Mouse (Mus musculus): ENCODE measurements at regions not wholly inside any gene's neighbourhood (a gene's known extent, or its start where the extent isn't known, plus 50 kb on each side); places are given as distances from the start of the nearest gene placed in this dataset.
A peak's percentile ranks its signal among the peaks of the same experiment; 100 is the strongest.

DNA sequence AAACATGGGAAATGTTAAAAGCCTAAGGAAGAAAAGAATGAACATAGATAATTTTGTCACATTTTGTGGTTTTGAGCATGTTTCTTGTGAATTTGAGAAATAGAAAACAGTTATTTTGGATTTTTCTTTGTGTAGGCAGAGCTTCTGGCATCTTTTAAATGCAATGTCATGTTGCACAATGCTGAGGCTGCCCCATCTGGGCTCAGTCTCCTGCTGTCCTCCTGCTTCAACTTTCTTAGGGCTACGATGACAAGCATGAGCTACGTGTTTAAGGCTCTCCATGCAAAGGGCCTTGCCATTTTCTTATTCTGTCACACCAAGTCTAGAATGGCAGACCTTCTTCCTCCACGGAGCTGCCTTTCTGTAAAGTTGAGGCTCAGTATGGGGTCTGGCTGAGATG lies 1141.6 kb upstream of the A1bg start:
- DNase-seq = no peak

DNA sequence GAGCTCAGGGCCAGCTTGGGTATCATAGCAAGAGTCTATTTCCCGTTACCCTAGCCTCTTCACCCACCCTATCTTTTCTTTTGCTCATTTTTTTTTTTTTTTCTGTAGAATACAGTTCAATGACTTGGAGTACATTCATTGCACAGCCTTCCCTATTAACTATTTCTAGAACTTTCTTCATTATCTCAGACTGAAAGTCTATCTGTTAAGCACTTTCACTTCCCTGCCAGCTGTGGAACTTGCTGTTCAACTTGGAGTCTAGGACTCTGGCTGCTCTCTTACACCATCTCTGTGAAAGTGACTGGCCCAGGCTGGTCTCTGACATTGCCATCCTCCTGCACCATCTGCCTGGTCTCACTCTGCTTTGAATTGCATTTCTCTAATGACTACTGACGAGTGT lies 1134.6 kb upstream of the A1bg start:
- DNase-seq = no peak

DNA sequence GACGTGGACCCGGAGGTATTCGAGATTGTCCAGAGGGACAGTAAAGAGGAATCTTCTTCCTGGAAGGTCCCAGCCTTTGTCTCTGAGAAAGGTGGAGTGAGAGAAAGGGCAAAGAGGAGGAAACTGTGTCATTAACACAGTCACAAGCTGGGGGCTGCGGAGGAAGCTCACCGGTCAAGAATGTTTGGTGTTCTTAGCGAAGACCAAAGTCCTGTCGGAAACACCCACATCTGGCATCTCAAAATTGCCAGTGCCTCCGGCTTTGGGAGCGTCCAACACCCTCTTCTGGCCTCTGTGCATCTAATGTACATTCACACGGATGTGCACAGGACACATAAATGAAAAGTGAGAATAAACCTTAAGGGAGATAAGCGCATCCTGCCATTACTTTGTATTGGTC lies 1134.1 kb upstream of the A1bg start:
- no peak for DNase-seq

DNA sequence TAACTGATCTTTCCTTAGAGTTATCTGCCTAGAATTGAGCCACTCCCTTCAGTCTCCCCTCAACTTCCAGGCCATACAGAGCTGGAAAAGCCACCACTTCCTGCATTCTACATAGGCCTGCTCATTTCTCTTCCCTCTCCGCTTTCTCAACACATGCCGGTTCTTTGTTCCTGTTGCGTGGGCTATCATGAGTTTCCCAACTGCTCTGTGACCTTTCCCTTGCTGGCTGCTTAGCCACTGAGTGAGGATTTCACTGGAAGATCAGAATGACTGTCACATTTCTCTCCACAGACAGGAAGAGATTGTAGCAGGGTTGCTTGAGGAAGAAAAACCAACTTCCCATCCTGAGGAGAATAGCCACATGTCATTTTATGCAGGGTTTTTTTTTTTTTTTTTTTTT lies 1133.6 kb upstream of the A1bg start:
- no peak for DNase-seq

DNA sequence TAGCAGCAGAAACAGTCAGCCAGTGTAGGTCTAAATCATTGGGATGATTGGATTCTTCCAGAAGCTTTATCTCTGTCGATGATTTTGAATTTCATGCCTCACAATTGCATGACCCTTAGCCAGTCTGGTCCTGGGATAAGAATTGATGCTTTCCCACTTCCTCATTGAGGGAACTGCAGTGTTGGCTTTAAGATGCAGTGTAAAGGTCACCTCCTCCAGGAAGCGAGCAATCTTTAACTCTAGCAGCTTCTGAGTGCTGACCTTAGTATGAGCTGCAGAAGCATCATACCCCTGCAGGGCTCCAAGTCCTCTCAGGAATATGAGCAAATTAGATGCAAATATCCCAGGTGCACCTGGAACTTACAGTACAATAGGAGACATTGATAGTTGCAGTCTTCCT lies 1132.2 kb upstream of the A1bg start:
- DNase-seq = no peak

DNA sequence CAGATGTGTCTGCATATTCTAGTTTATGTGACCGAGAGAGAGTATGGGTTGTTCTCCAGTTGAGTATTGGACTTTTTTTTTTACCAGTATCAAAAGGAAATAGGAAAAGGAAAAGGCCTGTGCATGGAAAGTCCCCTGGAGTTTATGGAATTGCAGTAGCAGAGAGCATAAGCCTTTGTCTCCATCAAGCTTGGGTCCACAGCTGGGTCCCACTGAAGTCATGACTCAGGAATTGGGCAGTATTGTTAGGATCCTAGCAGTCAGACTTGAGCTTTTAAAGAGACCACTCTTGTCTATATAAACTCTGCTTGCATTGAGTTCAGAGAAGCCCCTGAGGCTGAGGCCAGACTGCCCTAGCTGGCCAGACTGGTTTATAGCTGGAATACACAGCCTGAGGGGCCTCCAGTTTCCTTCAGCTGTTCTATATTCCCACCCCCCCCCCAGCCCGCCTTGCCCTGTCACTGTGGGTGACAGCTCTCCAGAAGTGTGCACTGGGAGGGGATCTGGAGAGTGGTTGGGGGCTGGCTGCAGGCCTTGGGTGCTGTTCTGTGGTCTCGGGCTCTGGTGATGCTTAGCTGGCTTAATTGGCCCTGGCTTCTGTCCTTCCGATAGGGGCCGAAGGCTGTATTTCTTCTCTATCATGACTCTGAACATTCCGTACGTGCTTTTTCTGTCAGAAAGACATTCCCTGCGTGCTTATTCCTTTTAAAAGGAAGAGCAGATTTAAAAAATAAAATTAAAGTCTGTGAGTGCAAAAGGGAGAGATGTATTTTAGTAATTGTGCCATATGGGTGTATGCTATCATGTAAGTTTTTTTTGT lies 1130.8 kb upstream of the A1bg start:
- DNase-seq = peak; percentile 17

DNA sequence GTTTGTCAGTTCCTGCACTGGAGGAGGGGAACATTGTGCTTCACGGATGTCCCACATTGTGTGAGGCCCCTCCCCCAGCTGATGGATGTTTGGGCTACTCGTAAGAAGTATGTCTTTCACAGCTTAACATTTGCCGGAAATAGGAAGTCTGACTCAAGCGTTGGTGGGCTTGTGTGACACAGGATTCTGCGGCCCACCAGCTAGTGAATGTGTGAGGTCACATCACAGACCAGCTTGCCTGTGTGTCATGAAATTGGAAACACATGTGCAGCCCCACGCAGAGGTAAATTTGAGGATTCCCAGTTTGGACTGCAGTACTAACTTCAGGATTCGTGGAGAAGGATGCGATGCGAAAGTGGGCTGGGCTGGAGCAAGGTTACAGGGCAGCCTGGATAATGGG lies 1126.6 kb upstream of the A1bg start:
- DNase-seq = no peak

DNA sequence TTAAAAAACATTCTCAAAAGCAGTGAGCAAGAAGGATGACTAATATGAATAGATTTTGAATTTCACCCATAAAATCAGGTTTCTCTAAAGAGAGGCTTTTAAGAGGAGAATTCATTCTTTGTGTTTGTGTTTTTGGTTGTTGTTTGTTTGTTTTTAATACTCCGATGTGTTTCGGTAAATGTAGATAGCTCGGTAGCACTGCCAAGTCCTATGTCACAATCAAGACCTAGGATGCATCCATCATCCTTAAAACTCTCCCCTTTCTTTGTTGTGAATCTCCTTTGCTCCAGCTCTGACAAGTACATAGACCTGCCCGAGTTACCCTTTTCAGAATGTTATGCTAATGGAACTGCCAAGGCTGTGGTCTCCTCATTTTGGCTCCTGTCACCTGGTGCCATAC lies 1126.2 kb upstream of the A1bg start:
- DNase-seq = no peak

DNA sequence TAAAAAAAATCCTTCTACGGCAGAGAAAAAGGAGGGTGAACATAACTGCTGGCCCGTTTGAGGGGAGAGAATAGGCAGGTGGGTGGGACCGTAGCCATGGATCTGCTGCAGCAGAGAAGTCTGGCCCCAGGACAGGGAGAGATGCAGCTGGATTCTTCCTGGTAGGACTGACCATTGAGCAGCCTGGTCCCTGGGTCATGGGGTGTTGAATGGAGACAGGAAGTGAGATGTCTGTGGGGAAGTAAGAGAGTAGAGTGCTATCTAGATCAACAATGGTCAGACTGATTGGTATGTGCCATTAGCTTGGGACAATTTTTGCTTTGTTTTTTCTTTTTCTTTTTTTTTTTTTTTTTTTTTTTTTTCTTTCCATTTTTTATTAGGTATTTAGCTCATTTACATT lies 1123.5 kb upstream of the A1bg start:
- DNase-seq = no peak

DNA sequence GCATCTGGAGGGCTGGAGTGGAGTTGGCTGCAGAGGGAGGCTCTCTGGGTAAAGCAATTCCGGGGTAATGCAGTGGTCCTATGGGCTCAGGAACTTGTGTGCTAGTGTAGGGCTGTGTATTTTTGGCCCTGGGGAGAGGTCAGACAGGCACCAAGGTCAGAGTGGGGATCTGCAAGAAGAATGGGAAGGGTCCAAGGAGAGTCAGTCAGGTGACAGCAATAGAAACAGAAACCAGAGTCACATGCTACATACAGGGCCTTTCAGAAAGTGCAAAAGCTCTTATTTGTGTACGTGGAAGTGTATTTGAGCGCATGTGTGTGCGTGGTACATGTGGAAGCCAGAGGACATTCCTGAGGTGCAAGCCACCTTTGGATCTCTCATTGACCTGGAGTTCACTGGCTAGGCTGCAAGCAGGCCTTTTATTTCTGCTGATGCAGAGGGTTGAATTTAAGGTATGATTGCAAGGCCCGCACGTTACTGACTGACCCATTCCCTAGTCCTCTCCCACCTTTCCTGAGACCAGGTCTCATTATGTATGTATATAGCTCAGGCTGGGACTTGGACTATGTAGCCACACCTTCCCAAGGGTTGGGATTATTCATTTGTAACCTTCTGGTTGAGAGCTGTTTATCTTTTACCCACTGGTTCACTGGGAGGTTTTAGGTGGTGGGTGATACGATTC lies 1122.0 kb upstream of the A1bg start:
- DNase-seq = no peak

DNA sequence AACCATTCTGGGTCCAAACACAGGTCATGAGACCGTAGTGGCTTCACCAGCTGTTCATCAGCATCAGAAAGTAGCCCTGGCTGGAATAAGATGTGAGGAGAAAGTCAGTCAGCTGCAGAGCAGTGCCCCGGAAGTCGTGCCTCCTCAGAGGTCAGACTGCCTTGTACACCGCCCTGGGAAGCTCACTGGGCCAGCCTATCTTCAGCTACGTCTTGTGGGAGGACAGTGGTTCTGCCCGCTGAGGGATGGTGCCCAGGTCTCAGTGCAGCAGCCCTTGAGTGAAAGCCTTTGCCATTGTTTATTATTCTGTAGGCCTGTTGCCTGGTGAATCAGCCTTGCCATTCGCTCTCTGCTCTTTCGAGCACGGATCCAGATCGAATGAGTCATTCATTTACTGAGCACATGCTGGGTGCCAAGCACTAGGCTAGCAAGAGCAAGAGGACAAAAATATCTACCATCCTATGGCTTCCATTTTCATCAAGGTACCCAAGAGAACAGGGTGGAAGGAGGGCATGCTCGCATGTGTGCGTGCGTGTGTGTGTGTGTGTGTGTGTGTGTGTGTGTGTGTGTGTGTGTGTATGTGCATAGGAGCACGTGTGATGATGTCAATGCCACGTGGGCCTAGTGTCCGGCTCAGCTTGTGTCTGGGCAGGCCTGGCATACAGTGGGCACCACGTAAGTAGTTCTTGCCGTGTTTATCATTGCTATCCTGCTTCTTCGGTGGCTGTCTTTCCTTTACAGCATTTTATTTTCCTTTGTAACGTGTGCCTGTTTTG lies 1121.0 kb upstream of the A1bg start:
- no peak for DNase-seq

DNA sequence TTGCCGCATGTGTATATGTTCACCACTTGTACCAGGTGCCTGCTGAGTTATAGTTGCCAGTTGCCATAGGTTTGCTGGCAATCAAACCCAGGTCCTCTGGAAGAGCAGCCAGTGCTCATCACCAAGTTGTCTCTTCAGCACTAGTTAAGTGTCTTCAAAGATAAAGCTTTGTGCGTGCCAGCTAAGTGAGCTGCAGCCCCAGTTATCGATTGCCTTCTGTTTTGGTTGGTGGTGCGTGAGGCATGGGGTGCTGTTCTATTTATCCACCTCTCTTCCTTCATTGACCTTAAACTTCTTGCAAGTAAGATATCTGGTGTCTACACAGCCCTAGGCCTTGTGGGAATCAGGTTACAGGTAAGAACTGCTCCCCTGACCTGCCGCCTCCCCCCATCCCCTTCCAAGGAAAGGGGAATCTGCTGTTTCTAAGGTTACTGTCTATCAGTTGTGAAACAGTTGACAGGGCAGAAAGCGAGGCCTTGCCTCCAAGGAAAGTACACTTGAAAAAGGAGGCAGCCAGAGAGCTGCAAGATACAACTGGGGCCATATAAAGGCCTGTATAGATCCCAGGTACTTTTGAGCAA lies 1120.2 kb upstream of the A1bg start:
- peak; percentile 42 for DNase-seq

Data from liver (tissue).